Mouse (Mus musculus) ovary, postnatal 10 days (tissue): ENCODE results near the gene Glrp1.

ENCODE experiments used
- DNase-seq: peaks from one replicate; pipeline ENCODE4 v3.0.0; 2022; ENCODE audit warnings: low spot score

Glrp1 gene

DNA sequence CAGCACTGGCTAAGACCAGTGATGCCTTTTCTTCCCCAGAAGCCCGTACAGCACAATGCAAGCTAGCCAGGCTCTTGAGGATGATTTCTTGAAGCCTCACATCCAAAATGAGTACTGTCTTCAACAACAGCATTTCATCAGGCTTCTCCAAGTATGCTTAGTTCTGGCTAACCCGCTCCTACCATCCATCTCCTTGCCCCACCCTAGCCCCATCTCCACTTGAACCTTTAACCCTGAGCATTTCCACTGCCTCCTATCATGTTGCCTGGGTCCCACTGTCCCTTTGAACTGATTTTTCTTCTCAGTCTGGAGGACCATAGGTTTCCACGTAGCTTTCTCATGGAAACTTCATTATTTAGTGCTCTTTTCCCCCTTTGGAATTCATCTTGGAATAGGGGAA, 17.5 kb downstream of the Glrp1 start:
- DNase-seq = no peak

DNA sequence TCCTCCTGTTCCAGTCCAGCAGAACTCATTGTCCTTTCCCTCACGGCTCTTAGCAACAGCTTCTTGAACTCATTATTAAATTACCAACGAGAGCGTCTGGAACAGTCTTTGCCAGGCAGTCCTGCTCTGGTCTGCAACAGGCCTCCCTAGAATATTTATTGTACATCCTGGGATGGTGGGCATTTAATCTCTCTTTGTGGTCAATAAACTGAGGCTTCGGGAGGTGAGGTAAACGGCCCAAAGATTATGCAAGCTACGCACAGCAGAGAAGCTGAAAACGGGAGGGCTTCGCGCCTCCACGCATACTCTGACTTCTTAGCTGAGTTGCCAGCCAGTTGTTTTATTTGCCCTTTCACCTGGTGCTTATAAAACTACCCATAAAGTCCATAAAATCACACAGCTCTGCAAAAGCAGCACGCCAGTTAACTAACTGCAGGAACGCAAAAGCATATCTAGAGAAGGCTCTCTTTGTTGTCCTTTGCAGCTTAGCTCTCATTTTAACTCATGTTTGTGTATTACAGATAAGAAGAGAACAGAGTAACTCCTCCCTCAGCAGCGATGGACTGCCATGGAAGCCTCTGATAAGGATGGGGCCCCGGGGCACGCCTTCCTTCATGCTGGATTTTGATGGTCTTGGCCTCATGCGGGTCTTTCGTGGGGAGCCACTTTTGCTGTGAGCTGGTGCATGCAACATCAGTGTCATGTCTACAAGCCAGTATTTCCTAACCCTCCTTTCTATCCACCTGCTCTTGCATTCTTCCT, 18.1 kb downstream of the Glrp1 start:
- no peak for DNase-seq

DNA sequence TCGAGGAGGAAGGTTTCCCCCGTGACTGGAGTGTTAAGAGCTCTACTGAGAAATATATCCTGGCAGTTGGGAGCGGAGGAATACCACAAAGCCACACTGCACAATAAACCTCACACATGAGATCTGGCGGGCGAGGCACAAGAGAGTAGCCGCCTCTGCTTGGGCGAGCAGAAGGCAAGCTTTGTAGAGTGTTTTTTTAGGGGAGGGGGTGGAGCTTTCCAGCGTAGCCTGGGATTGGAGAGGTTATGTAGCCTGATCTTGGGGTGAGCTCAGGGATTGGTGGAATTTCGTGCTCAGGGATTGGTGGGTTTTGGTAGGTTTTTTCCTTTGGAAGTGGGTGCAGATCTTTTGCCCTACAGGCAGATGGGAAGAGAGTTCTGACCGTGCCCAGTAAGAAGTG, 19.7 kb downstream of the Glrp1 start:
- no peak for DNase-seq

DNA sequence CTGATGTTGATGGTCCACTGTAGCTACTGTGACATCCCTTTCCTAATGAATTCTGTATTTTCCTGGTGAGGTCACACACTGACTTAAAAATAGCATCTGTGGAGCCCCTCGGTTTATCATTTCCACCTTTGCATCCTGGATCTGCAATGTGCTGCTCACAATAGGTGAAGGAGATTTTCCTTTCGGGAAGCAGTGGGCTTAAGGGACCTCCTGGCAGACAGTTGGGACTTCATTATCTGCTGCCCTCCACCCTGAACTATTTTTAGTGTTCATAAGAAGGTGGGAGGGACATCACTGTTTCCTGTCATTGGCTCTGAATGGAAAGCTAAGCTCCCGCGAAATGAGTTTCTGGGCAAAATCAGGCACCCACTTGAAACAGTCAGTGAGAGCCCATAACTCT, 20.9 kb downstream of the Glrp1 start:
- no peak for DNase-seq

DNA sequence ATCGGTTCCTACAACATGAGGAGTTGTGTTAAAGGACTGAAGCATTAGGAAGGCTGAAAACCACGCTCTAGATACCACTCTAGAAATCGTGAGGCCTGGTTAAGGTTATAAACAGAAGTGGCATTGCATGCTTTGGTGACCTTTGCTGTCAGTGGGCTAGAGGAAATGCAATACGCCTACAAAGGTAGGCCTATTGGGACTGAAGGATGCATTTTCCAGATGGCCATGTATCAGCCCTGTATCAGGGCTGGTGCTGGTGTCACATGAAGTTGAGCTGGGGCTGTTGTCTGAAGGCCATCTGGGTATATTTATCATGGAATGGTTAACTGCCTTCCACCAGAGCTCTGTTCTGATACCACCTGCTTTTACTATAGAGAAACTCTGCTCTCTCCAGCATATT, 23.5 kb downstream of the Glrp1 start:
- DNase-seq = no peak

DNA sequence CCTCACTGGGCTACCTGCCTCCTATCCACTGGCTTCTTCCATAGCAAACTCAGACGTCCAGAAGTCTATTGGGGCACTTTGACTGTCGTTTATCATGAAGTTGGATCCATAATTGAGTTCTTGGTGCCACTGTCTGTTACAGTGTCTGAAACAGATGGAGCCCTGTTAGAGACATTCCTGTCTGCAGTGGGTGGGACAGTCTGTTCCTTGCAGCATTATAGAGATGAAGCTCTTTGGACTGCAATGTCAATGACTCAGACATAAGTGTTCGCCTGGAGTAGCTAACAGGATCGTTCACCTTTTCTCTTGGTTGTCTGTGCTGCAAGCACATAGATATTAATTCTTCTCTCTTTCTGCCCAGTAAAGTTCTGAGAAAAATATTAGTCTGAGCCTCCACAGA, 25.8 kb downstream of the Glrp1 start:
- DNase-seq = no peak

DNA sequence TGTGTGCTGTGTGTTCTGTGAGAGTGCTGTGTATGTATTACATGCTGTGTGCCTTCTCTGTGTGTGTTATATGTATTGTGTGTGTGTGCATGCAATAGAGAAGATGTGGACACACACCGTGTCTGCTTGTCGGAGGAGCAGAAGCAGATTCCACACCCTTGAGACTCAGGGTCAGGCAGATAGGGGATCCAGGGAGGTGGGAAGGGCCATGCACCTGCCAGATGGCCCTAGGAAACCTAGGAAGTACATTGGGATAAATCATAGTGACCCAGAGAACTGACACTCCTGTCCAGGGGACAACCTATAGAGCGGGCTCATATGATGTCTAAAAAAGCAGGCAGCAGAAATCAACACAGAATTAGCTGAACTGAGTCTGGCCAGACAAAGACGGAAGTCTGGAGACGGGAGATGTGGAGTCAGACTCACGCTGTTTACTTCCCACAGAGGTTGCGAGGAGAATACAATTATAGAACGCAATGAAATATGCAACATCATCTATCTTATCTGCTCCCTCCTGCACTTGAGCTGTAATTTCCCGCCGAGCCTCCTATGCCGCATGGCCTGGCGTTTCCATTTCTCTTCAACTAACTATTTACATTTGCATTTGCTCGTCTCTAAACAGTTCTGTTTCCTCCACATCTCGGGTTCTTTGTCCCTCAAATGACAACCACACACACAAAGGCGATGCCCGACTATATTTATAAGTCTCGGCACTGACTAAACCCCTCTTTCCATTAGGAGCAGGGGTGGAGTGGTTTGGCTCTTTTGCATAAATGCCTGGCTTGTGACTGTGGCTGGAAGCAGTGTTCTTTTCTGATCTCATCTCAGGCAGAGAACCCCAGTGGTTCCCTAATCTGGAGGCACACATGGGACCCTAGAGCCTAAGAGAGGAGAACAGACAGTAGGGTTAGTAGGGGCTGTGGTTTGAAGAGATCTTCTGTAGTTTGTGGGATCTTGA, 27.4 kb downstream of the Glrp1 start:
- DNase-seq = no peak

DNA sequence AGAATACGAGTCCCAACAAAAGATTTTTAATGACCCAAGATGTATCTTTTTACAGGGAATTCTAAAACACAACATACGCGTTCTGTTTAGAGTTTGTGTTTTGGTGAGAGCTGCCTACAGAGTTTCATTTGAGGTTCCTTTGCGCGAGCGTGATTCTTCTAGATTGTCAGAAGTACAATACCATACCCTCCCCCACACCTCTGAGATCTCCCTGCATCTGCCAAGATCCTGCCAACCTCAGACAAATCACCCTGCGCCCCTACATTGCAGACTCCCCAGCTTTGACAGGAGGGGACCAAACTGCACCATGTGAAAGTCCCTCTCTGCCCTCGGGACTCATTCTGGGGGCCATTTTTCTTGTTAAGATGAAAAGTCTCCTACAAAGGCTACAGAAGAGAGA, 29.3 kb downstream of the Glrp1 start:
- DNase-seq = no peak

DNA sequence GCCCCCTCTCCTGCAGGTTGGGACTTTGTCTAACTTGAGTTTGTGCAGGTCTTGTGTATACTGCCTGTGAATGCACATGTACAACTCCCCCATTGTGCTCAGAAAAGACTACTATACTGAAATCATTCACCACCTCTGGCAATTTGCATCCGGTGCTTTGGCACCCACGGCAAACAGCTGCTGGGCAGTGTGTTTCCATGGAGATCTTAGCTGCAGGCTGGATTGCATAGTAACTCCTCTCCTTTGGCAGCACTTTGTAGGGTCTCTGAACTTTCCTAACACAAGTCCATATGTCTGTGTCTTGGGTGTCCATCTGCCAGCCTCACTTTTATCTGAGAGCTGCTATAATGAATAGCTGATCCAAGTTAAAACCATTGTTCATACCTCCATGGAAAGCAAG, 31.7 kb downstream of the Glrp1 start:
- no peak for DNase-seq

DNA sequence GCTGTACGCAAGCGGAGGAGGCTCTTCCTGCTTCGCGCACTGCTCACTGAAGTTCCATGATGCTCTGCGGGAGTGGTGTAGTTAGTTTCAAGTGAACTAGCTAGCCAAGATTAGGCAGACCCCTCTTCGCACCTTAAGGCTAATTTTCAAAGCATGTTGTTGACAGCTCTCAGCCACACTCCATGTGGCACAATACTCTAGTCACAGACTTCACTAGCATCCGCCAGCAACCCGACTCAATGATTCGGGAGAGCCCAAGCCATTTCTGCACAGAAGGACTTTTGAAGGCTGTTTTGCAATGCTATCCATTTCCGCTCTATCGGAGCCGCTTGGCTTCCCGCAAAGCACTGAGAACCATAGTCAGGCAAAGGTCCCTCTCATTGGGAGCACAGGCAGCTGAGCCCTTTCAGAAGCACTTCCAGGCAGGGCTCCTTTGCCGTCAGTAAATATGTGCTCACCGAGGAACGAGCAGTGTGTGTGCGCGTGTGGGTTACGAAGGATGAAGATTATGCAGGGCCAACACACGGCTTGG, 33.2 kb downstream of the Glrp1 start:
- DNase-seq = no peak

DNA sequence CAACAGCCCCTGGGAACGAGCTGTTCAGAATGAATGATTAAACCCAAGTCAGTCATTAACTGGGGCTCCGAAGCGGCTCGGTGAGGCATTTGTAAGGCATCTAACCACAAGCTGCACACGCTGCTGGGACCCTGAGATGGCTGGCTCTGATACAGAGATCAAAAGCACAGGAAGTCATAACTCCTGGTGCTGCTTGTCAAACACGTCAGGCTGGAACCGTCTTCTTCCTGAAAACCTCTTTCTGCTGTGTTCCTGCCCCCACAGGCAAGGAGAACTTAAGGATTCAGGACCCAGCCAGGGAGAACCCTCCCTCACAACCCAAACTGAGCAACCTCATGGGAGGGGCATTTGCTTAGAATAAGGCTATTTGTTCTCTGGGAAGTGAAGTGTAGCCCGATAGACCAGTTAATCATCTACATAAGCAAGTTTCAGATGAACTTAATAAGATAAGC, 34.3 kb downstream of the Glrp1 start:
- no peak for DNase-seq

DNA sequence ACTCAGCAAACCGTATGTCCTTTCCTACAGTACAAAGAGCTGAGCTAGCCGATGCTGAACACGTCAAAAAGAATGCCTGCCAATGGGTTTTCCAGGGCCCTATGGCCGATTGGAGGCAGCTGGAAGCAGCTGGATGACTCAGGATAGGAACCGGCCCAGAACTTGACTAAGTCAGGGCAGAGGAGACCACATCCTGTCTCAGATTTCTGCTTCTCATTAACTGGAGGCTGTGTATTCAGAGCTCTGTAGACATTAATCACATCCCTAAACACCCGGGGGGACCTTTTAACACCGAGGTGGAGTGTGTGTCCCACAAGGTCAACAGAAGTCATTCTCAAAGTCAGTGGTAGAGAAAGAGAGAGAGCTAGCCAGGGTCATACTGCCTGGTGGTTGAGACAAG, 35.3 kb downstream of the Glrp1 start:
- no peak for DNase-seq

DNA sequence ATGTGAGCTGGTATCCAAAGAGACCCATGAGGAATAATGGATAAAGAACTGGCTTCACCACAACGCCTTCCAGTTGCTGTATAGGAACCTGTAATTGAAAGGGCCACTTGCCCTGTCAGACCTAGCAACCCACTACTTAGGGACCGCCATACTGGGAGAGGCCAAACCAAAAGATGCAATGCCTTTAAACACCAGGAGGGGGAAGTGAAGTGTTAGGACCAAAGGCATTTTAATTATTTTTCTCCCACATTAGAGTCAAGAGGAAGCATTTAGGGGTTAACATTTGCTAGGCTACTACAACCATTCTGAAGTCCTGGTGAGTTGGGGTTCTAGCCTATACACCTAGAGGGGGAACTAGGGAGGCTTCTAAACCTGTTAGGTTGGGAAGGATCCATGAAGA, 36.0 kb downstream of the Glrp1 start:
- DNase-seq = no peak

DNA sequence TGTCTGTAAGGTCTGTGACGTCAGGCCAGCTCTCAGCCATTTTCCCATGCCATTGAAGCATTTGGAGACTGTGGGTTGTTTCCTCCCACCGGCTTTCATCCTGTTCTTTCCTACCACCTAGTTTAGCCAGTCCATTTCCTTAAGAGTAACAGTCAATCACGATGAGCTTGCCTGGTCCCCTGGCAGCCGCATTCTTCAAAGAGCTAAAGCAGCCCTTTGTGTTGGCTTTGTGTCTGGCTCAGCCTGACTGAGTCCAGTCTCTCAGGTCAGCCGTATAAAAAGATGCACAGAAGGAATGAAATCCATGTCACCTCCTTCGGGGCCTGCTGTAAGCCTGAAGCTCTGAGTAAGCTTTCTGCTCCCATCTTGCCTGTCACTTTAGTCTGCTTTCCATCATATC, 37.6 kb downstream of the Glrp1 start:
- no peak for DNase-seq

DNA sequence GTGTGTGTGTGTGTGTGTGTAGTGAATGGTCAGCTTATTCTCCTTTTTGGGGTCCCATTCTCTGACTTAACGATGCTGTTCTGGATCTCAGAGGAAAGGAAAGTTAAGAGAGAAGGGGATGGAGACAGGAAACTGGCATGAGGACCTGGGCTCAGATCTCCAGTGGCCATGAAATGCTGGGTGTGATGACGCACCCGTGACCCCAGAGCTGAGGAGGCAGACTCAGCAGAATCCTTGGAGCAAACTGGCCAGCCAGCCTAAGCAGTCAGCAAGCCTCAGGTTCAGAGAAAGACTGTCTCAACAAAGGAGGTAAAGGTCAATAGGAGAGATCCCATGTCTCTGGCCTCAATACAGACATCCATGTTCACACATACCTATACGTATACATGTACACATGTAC, 40.1 kb downstream of the Glrp1 start:
- DNase-seq = no peak

DNA sequence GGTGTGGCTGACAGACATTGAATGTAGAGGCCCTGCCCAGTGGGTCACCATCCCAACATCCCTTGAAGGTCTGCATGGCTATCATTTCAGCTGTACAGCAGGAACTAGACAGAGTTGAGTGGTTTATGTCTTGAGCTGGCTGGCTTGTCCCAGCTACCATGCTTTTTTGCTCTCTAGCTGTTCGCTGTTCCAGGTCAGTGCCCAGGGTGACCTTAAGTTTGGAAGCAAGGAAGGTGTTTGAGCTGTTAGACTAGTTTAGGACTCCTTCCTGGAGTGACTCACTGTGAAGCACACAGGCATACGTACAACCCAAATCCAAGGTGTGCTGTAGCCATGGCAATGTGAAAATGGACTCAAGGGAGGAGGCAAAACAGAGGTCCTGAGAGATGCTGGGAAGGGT, 41.5 kb downstream of the Glrp1 start:
- DNase-seq = no peak

DNA sequence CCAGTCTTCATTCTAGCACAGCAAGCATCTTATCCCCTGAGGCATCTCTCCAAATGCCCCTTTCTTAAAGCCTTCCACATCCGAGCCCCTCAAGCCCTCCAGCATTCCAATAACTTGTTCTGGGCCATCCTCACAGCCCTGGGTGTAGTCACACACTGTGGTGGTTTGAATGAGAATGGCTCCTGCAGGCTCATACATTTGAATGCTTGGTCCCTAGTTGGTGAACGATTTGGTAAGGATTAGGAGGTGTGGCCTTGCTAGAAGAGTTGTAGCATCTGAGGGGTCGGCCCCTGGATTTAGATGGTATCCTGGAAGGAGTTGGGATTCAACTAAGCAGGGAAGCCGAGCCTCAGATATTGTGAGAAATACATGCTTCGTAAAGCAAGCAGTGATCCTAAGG, 42.0 kb downstream of the Glrp1 start:
- no peak for DNase-seq

DNA sequence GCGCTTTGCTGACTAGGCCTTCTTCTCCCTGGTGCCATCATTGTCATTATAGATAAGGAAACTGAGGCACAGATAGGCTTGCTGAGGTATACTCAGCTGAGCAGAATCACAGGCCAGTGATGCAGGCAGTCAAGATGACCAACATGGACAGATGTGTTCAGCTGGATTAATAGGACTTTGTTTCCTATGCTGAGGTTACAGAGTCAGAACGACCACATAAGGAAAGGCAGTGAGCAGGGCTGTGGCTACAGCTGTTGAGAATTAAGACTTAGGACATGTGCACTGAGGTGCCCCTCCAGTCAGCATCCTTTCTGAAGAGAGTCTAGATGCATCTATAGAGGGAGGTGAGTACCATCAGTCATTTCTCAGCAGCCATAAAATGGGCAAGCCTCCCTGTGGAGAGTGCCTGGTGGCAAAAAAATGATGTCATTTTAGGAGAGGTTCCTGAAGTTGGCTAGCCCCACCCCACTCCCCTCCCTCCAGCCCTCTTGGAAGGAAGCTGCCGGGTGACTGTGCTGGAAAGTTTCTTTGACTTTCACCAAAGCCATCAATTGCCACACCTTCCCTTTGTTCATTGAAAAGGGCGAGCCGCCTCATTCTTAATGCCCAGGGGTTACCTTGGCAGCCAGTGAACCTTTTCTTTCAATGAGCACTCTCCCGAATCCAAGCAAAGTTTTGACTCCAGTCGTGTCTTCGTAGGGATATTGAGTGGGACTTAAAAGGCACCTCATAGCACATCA, 43.4 kb downstream of the Glrp1 start:
- no peak for DNase-seq

DNA sequence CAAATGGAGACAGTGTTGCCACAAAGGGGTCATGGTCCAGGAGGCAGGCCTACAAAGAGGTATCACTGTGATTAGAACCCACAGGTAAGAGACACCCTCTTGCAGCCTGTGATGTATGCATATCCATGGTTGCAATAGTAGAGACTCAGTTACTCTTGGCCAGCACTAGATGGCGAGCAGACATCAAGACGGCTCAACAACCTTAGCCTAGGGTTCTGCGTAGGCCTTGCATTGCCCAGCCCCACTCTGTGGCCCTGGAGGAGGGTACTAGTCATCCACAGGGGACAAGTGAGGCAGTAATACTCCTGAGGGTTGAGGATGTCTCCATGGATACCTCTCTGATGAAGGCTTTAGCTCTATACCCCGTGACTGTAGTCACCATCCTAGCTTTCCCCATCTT, 44.1 kb downstream of the Glrp1 start:
- no peak for DNase-seq

DNA sequence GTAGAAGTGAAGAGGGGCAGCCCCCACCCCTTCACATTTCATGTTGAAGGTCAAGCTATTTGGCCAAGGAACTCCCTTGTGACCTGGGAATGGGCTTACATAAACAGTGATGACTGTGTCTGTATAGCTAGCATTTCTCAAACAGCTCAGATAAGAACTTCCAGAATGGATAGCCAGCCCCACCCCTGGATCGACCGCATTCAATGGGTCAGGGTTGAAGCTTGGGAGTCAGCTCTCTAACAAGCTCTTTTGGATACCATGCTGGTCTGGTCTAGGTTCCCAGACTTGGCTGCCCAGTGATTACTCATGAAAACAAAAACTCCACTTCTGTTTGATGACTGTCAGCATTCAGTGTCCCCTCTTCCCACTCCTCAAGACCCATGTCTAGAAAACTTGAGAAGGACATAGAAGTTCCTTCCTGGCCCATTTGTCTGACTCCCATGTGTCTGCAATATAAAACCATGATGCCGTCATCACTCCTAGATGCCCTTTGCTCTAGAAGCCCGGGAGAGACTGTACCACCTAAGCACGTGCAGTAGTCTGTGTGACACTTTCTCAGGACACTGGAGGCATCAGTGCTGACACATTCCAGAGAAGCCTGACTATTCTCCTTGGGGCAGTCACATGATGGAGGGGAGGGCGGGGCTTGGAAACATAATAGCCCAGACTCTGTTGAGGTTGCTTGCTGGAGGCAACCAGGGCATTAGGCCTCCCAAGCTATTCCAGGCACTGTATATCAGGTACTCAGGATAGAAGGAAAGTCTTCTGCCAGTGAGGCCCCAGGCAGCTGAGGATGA, 45.6 kb downstream of the Glrp1 start:
- no peak for DNase-seq

DNA sequence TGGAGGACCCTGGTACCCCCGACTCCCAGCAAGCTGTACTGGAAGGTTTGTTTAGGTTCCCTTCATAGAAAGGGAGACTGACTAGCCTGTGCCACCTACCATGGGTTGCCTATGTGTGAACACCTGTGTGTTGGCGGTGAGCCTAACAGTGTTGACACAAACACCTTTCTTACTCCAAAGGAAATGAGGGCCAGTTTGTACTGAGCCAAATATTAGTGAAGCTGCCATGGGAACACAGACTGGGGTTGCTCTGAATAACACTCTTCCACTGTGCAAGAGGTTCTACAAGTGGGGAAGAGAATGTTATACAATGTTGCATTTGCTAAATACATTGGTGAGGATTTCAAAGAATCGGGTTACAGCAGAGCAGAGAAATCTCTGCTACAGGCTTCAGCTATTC, 46.6 kb downstream of the Glrp1 start:
- no peak for DNase-seq

DNA sequence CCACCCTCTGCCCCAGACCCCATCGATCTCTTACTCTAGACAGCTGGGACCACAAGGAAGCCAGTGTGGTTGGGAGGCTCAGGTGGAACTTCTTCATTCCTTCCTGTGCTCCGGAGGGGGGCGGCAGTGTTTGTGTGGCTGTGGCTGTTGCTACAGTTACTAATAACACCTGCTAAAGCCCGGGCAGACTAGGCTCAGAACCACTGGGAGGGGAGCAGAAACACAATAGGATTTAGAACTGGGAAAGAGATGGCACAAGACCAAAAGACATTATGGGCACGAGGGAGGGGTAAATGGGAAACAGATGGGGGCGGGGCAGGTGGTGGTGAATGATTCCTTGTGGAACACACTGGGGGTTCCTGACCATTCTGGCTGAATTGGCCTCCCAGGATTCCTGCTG, 47.4 kb downstream of the Glrp1 start:
- DNase-seq = no peak
